Mouse (Mus musculus): ENCODE results near the gene Btnl1. TPM values are rescaled to one million over a fixed set of nuclear protein-coding genes. Genes with fewer than 3 reads are reported as not detected.

Btnl1 gene
- not detected in 2 replicates for total RNA-seq (2014; rRNA removed)
- not detected in 2 replicates for polyA plus RNA-seq (2015; fragmentation: Nextera tagmentation; extraction: Ambion mirVana)

- no peak for DNase-seq (ENCODE audit: low spot score)
- no peak for TF ChIP-seq CTCF (IDR thresholded peaks at IDR 0.05; ENCODE audit: low read depth)
- H3K4me3 ChIP-seq (ENCODE audit: low read length): no peak within 1 kb of the TSS
- no peak within 1 kb of the TSS for H3K4me2 ChIP-seq (ENCODE audit: low read depth, low read length)
- H3K36me3 ChIP-seq (ENCODE audit: insufficient read depth, low read length): no peaks in the 10 kb centered on the region
- no peak within 1 kb of the TSS for H3K9ac ChIP-seq (replicated peaks; ENCODE audit: low read length)
- ATAC-seq: no peak
- H3K27ac ChIP-seq: no peak within 1 kb of the TSS
- 78% methylated on average over 2 of the region's 2 CpGs for WGBS
- H3K27me3 ChIP-seq (ENCODE audit: insufficient read depth, low read length): no peaks in the 10 kb centered on the region
- H3K4me1 ChIP-seq (ENCODE audit: insufficient read depth, low read length): no peaks in the 10 kb centered on the region
- H3K9me3 ChIP-seq (ENCODE audit: low read length): no peaks in the 10 kb centered on the region
These were observed at the start of gene Btnl1 for GRCm38 (mm10) chr17:34376847-34377246. Btnl1 (plus strand) TSS chr17:34377132.

- H3K27ac ChIP-seq: no peak overlapping the region
- no peak for DNase-seq (ENCODE audit: low spot score)
- no peaks in the 10 kb centered on the region for H3K27me3 ChIP-seq (ENCODE audit: insufficient read depth, low read length)
- H3K9me3 ChIP-seq (ENCODE audit: low read length): no peaks in the 10 kb centered on the region
- H3K4me2 ChIP-seq (ENCODE audit: low read depth, low read length): no peak overlapping the region
- H3K4me3 ChIP-seq (ENCODE audit: low read length): no peak overlapping the region
- H3K9ac ChIP-seq (replicated peaks; ENCODE audit: low read length): no peak overlapping the region
- no peak for ATAC-seq
- TF ChIP-seq CTCF (IDR thresholded peaks at IDR 0.05; ENCODE audit: low read depth): no peak
- 79% methylated on average over 2 of the region's 2 CpGs for WGBS
- no peaks in the 10 kb centered on the region for H3K4me1 ChIP-seq (ENCODE audit: insufficient read depth, low read length)
- no peaks in the 10 kb centered on the region for H3K36me3 ChIP-seq (ENCODE audit: insufficient read depth, low read length)
These were observed 47.1 kb upstream of the Btnl1 start for GRCm38 (mm10) chr17:34329807-34330206.

- no peak for DNase-seq (ENCODE audit: low spot score)
- H3K36me3 ChIP-seq (ENCODE audit: insufficient read depth, low read length): no peaks in the 10 kb centered on the region
These were observed 45.7 kb upstream of the Btnl1 start for GRCm38 (mm10) chr17:34331200-34331599.

GRCm38 (mm10) chr17:34340619-34341402 lies 36.1 kb upstream of the Btnl1 start:
- Histone ChIP-seq H3K4me2 (ENCODE audit: low read depth, low read length) (no peak overlapping the region), H3K9me3 (ENCODE audit: low read length) (no peaks in the 10 kb centered on the region), H3K27me3 (ENCODE audit: insufficient read depth, low read length) (no peaks in the 10 kb centered on the region), H3K27ac (no peak overlapping the region), H3K36me3 (ENCODE audit: insufficient read depth, low read length) (no peaks in the 10 kb centered on the region), H3K4me3 (ENCODE audit: low read length) (no peak overlapping the region), H3K9ac (replicated peaks; ENCODE audit: low read length) (no peak overlapping the region), H3K4me1 (ENCODE audit: insufficient read depth, low read length) (no peaks in the 10 kb centered on the region)
- DNase-seq (ENCODE audit: low spot score) (no peak), ATAC-seq (no peak)
- TF ChIP-seq CTCF (IDR thresholded peaks at IDR 0.05; ENCODE audit: low read depth): no peak
- whole genome bisulfite sequencing: 36% methylated on average over 3 of the region's 3 CpGs

More at GRCm38 (mm10) chr17:34331200-34331599, 45.7 kb upstream of the Btnl1 start:
- Histone ChIP-seq H3K4me2 (ENCODE audit: low read depth, low read length) (no peak overlapping the region), H3K9ac (replicated peaks; ENCODE audit: low read length) (no peak overlapping the region), H3K4me1 (ENCODE audit: insufficient read depth, low read length) (no peaks in the 10 kb centered on the region), H3K4me3 (ENCODE audit: low read length) (no peak overlapping the region), H3K27me3 (ENCODE audit: insufficient read depth, low read length) (no peaks in the 10 kb centered on the region), H3K27ac (no peak overlapping the region), H3K9me3 (ENCODE audit: low read length) (no peaks in the 10 kb centered on the region)
- no peak for ATAC-seq
- 85% methylated on average over 1 of the region's 1 CpGs for WGBS
- no peak for TF ChIP-seq CTCF (IDR thresholded peaks at IDR 0.05; ENCODE audit: low read depth)

GRCm38 (mm10) chr17:34344882-34345281 lies 32.0 kb upstream of the Btnl1 start:
- no peak for ATAC-seq

GRCm38 (mm10) chr17:34345486-34345885 lies 31.4 kb upstream of the Btnl1 start:
- no peak for ATAC-seq
- WGBS: 88% methylated on average over 7 of the region's 7 CpGs
- no peaks in the 10 kb centered on the region for H3K36me3 ChIP-seq (ENCODE audit: insufficient read depth, low read length)

More at GRCm38 (mm10) chr17:34344882-34345281, 32.0 kb upstream of the Btnl1 start:
- Histone ChIP-seq H3K4me1 (ENCODE audit: insufficient read depth, low read length) (no peaks in the 10 kb centered on the region), H3K4me3 (ENCODE audit: low read length) (no peak overlapping the region), H3K9me3 (ENCODE audit: low read length) (no peaks in the 10 kb centered on the region), H3K4me2 (ENCODE audit: low read depth, low read length) (no peak overlapping the region), H3K27ac (no peak overlapping the region), H3K9ac (replicated peaks; ENCODE audit: low read length) (no peak overlapping the region), H3K36me3 (ENCODE audit: insufficient read depth, low read length) (no peaks in the 10 kb centered on the region), H3K27me3 (ENCODE audit: insufficient read depth, low read length) (no peaks in the 10 kb centered on the region)
- no peak for TF ChIP-seq CTCF (IDR thresholded peaks at IDR 0.05; ENCODE audit: low read depth)
- DNase-seq (ENCODE audit: low spot score): no peak
- WGBS: 84% methylated on average over 4 of the region's 4 CpGs

GRCm38 (mm10) chr17:34346041-34346440 lies 30.9 kb upstream of the Btnl1 start:
- no peaks in the 10 kb centered on the region for H3K36me3 ChIP-seq (ENCODE audit: insufficient read depth, low read length)
- H3K9ac ChIP-seq (replicated peaks; ENCODE audit: low read length): no peak overlapping the region
- H3K27ac ChIP-seq: no peak overlapping the region
- H3K4me3 ChIP-seq (ENCODE audit: low read length): no peak overlapping the region
- no peaks in the 10 kb centered on the region for H3K27me3 ChIP-seq (ENCODE audit: insufficient read depth, low read length)
- no peak overlapping the region for H3K4me2 ChIP-seq (ENCODE audit: low read depth, low read length)
- no peaks in the 10 kb centered on the region for H3K9me3 ChIP-seq (ENCODE audit: low read length)
- TF ChIP-seq CTCF (IDR thresholded peaks at IDR 0.05; ENCODE audit: low read depth): no peak
- no peak for ATAC-seq
- WGBS: 86% methylated on average over 3 of the region's 3 CpGs
- no peaks in the 10 kb centered on the region for H3K4me1 ChIP-seq (ENCODE audit: insufficient read depth, low read length)
- DNase-seq (ENCODE audit: low spot score): no peak

More at GRCm38 (mm10) chr17:34345486-34345885, 31.4 kb upstream of the Btnl1 start:
- Histone ChIP-seq H3K4me2 (ENCODE audit: low read depth, low read length) (no peak overlapping the region), H3K4me1 (ENCODE audit: insufficient read depth, low read length) (no peaks in the 10 kb centered on the region), H3K4me3 (ENCODE audit: low read length) (no peak overlapping the region), H3K9ac (replicated peaks; ENCODE audit: low read length) (no peak overlapping the region), H3K27me3 (ENCODE audit: insufficient read depth, low read length) (no peaks in the 10 kb centered on the region), H3K9me3 (ENCODE audit: low read length) (no peaks in the 10 kb centered on the region), H3K27ac (no peak overlapping the region)
- TF ChIP-seq CTCF (IDR thresholded peaks at IDR 0.05; ENCODE audit: low read depth): no peak
- DNase-seq (ENCODE audit: low spot score): no peak
